Mouse (Mus musculus) adrenal gland, adult (tissue): Measurements from ENCODE around the gene Sun5.

ENCODE experiments used
- DNase-seq, 2 experiments: peaks; one replicate each; pipeline ENCODE4 v3.0.0; 2022 to 2023; ENCODE audit warnings: low spot score in 1 of 2; ENCODE audit not compliant: inconsistent age in 2 of 2

Sun5 gene

DNA sequence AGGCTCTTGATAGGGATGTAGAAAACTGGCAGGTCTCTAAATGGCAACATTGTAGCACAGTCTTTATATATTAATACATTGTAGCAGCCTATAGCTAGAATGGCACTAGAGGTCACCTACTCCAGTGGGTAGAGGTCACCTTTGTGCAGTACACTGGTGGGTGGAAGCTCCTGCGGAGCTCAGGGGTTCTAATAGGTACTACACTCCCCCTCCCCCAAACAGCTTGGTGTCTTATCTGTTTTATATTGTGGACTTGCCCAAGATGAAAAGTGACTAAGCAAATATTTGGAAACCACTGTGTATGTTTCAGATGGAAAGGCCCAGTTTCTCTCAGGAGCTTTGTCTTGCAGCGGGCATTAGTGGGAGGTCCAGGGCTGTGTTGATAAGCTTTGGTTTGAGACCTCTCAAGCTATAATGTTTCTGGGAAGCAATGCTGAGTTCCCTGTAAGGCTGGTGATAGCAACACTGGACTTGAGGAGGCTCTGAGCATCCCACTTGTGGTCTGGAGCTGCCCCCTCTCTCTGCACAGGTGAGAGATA, 48.8 kb downstream of the Sun5 start:
- no peak for DNase-seq

DNA sequence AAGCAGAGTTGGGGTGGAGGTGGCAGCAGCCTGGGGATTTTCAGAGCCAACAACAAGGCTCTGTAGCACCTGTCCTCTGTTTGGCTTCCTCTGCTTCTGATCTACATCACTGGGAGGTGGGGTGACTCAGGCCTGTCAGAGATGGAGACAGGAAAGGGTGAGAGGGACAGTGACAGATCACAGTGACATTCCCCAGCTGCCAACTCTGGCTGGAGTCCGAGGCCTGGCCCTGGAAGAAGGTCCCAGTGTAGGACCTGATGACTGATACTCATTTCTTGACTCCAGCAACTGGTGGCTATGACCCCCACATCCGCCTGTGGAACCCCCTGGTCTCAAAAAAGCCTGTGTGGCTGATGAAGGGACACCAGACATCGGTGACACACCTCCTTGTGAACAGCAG, 61.0 kb downstream of the Sun5 start:
- peak; percentile 69 to 92 for DNase-seq

DNA sequence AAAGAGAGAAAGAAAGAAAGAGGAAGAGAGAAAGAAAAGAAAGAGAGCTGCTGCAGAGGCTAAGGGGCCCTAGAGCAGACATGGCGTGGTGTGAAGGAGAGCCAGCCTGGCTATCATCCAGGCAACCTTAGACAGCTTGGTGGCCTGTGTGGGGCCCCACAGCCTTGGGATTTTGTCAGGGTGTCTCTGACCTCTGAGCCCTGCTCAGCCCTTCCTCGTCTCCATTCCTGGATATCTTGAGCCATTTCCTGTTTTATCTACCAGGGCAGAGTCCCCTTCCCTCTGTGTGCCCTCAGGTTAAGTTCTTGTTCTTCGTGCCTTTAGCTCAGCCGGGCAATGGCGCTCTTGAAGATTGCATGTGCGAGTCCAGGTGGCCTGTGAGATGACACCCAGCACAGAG, 62.0 kb downstream of the Sun5 start:
- DNase-seq = peak in 1 of 2 experiments; percentile 49

DNA sequence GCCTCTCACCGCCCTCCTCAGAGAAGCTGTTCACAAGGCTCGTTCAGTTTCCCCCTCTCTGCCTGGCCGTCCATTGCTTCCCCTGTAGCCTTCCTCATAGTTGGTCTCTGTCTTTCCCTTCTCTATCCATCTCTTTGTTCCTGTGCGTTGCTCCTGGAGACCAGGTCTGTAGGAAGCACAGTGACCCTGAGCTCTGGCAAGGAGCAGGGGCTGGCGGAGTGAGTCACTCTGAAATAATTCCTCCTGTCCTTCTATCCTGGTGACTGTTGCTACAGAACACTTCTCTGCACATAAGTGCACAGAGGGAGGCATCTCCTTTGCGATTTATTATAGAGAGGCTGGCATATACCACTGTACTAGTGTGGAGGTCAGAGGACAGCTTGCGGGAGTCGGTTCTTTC, 62.7 kb downstream of the Sun5 start:
- peak; percentile 74 to 88 for DNase-seq

DNA sequence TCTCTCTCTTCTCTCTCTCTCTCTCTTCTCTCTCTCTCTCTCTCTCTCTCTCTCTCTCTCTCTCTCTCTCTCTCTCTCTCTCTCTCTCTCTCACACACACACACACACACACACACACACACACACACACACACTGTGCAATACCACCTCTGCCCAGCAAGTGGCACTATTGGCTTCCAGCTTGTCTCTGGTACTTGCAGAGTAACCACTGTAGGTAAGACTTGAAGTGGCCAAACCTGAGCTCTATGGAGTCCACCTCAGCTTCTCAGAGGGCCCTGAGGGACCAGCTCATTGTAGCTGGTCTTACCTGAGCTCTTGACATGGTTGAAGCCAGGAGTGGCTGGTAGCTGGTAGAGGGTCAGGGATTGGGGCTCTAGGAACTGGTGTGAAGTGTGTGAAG, 63.4 kb downstream of the Sun5 start:
- peak; percentile 64 to 91 for DNase-seq
